Mouse (Mus musculus) heart, adult 2 months (tissue): Measurements from ENCODE around the gene Nfia. TPM values are rescaled to one million over a fixed set of nuclear protein-coding genes. Genes with fewer than 3 reads are reported as not detected.

Source experiments
- DNase-seq, 2 experiments: peaks; one replicate each; pipeline ENCODE4 v3.0.0; 2021
- H3K27ac ChIP-seq: fragments of 200-600 bp; 2 replicates; pipeline ENCODE4 v1.8.1; 2022
- H3K27me3 ChIP-seq: fragments of 200-500 bp; 2 replicates; pipeline ENCODE4 v1.6.1; 2012; ENCODE audit warnings: mild to moderate bottlenecking, low read length, inconsistent platforms, mixed read lengths; ENCODE audit not compliant: control insufficient read depth, insufficient read depth
- H3K36me3 ChIP-seq: fragments of 200-500 bp; 2 replicates; pipeline ENCODE4 v1.6.1; 2012; ENCODE audit warnings: low read length, inconsistent platforms; ENCODE audit not compliant: control insufficient read depth, insufficient read depth
- H3K4me1 ChIP-seq: fragments of 200-500 bp; 2 replicates; pipeline ENCODE4 v1.6.1; 2011; ENCODE audit warnings: low read length; ENCODE audit not compliant: control insufficient read depth, insufficient read depth
- H3K4me3 ChIP-seq: fragments of 200-600 bp; 2 replicates; pipeline ENCODE4 v1.8.1; 2022
- H3K79me2 ChIP-seq: fragments of 200-500 bp; replicated peaks from 2 replicates; pipeline ENCODE4 v1.6.1; 2012; ENCODE audit warnings: mild to moderate bottlenecking, inconsistent platforms, low read length, moderate library complexity, mixed read lengths; ENCODE audit not compliant: control insufficient read depth, insufficient read depth
- H3K9ac ChIP-seq: fragments of 200-500 bp; 2 replicates; pipeline ENCODE4 v1.6.1; 2012; ENCODE audit warnings: low read depth, mild to moderate bottlenecking, control low read depth, inconsistent platforms, low read length, mixed read lengths
- CTCF ChIP-seq: fragments of 200-600 bp; IDR thresholded peaks from 2 replicates; pipeline ENCODE4 v1.8.1; 2022; ENCODE audit warnings: antibody characterized with exemption, mild to moderate bottlenecking, moderate library complexity
- EP300 ChIP-seq: fragments of 200-500 bp; IDR thresholded peaks from 2 replicates; pipeline ENCODE4 v1.6.1; 2011; ENCODE audit warnings: low read depth, low read length, control low read depth; ENCODE audit not compliant: insufficient read depth
- POLR2A ChIP-seq: fragments of 200-500 bp; IDR thresholded peaks from 2 replicates; pipeline ENCODE4 v1.6.1; 2011; ENCODE audit warnings: mild to moderate bottlenecking, low read depth, low read length, control low read depth; ENCODE audit not compliant: insufficient read depth
- WGBS: fragments of 180-500 bp; shearing (Covaris S2); methylation state at CpG from one replicate; pipeline ENCODE4 v1.1.7; 2018; 5-methylcytosine and 5-hydroxymethylcytosine counted together
- intact Hi-C: fragments of 180-260 bp; cut with DNase I; formaldehyde crosslinking; loops from one replicate; pipeline ENCODE4 v1.15.1; 2025
- polyA plus RNA-seq: library from polyadenylated mRNA; depleted of rRNA; stranded (reverse); fragments of >200 nt; gene quantifications from 2 replicates; pipeline ENCODE4 v1.2.3, GENCODE M21; 2012
- total RNA-seq, 2 experiments: library from RNA; stranded (reverse); gene quantifications; 2 replicates each; pipeline ENCODE4 v1.2.3; 2021

Gene Nfia
- total and polyA plus RNA-seq, 3 experiments: 70.3 to 128 (median 126) TPM

- DNase-seq: peak; percentile 80
- peaks cover 14% of the 10 kb centered on the region for H3K36me3 ChIP-seq
- no peaks in the 10 kb centered on the region for H3K27me3 ChIP-seq
- intact Hi-C loops: loop anchor here (2.0 to 5.0 kb wide), 8 partner anchors 17 to 545 kb away; no protein-coding TSS in a partner anchor
- peak within 1 kb of the TSS; percentile 96 for H3K27ac ChIP-seq
- no peaks in the 10 kb centered on the region for H3K79me2 ChIP-seq
- TF ChIP-seq CTCF: no peak
- peak; percentile 65; the same call in 1 of the 2 replicates for TF ChIP-seq POLR2A
- TF ChIP-seq EP300: no peak
- H3K9ac ChIP-seq: peak within 1 kb of the TSS; percentile 100
- H3K4me3 ChIP-seq: peak within 1 kb of the TSS; percentile 86
- peaks cover 6% of the 10 kb centered on the region for H3K4me1 ChIP-seq
- WGBS: under 1% methylated on average over 37 of the region's 37 CpGs
Measured at GRCm38 (mm10) chr4:97777706-97778176, 5.2 kb downstream of the Nfia start, which contains the start of gene E130114P18Rik. E130114P18Rik (minus strand) TSS chr4:97778078.

- H3K27me3 ChIP-seq: no peaks in the 10 kb centered on the region
- H3K4me1 ChIP-seq: peaks cover 6% of the 10 kb centered on the region
- no peak for TF ChIP-seq EP300
- TF ChIP-seq CTCF: no peak
- TF ChIP-seq POLR2A: no peak
- H3K79me2 ChIP-seq: no peaks in the 10 kb centered on the region
- H3K36me3 ChIP-seq: peaks cover 14% of the 10 kb centered on the region
- peak overlapping the region; percentile 96 for H3K27ac ChIP-seq
- peak overlapping the region; percentile 100 for H3K9ac ChIP-seq
- intact Hi-C loops: loop anchor here (2.0 to 5.0 kb wide), 6 partner anchors 16 to 544 kb away; no protein-coding TSS in a partner anchor
- WGBS: under 1% methylated on average over 88 of the region's 94 CpGs
- H3K4me3 ChIP-seq: peak overlapping the region; percentile 86
- peak; percentile 72 to 78 for DNase-seq
Measured at GRCm38 (mm10) chr4:97778211-97779002, 5.9 kb downstream of the Nfia start.

- 5% methylated on average over 18 of the region's 18 CpGs for WGBS
- peaks cover 4% of the 10 kb centered on the region for H3K4me1 ChIP-seq
- peaks cover 17% of the 10 kb centered on the region for H3K36me3 ChIP-seq
- TF ChIP-seq POLR2A: no peak
- no peak for TF ChIP-seq CTCF
- no peak for TF ChIP-seq EP300
- no peaks in the 10 kb centered on the region for H3K27me3 ChIP-seq
- H3K27ac ChIP-seq: peak overlapping the region; percentile 96
- peak in 1 of 2 experiments; percentile 49 for DNase-seq
- intact Hi-C loops: loop anchor here (2.0 to 5.0 kb wide), 6 partner anchors 16 to 543 kb away; no protein-coding TSS in a partner anchor
- no peaks in the 10 kb centered on the region for H3K79me2 ChIP-seq
- H3K4me3 ChIP-seq: peak overlapping the region; percentile 86
- peak overlapping the region; percentile 100 for H3K9ac ChIP-seq
Measured at GRCm38 (mm10) chr4:97779003-97779930, 6.7 kb downstream of the Nfia start.

- H3K4me3 ChIP-seq: peak overlapping the region; percentile 86
- H3K4me1 ChIP-seq: no peaks in the 10 kb centered on the region; the same call in 1 of the 2 replicates
- H3K79me2 ChIP-seq: 0 out of 2 replicates have a peak, but pooled peaks cover 1% of the 10 kb centered on the region
- DNase-seq: peak; percentile 46 to 47
- H3K27ac ChIP-seq: peak overlapping the region; percentile 96
- peaks cover 20% of the 10 kb centered on the region for H3K36me3 ChIP-seq
- intact Hi-C loops: loop anchor here (10.0 kb wide), 1 partner anchor 1145 kb away; the partner anchor contains the start of gene Usp1
- TF ChIP-seq CTCF: no peak
- TF ChIP-seq EP300: no peak
- TF ChIP-seq POLR2A: no peak
- no peaks in the 10 kb centered on the region for H3K27me3 ChIP-seq
- H3K9ac ChIP-seq: peak overlapping the region; percentile 74
- WGBS: 16% methylated on average over 7 of the region's 7 CpGs
Measured at GRCm38 (mm10) chr4:97780024-97780423, 7.5 kb downstream of the Nfia start.

GRCm38 (mm10) chr4:97780666-97781435, 8.3 kb downstream of the Nfia start:
- H3K27me3 ChIP-seq: no peaks in the 10 kb centered on the region
- DNase-seq: no peak
- TF ChIP-seq POLR2A: no peak
- no peak for TF ChIP-seq EP300
- peaks cover 4% of the 10 kb centered on the region for H3K79me2 ChIP-seq
- peaks cover 28% of the 10 kb centered on the region for H3K36me3 ChIP-seq
- peak overlapping the region; percentile 86 for H3K4me3 ChIP-seq
- peak overlapping the region; percentile 96 for H3K27ac ChIP-seq
- H3K4me1 ChIP-seq: peaks cover 3% of the 10 kb centered on the region
- 41% methylated on average over 7 of the region's 7 CpGs for WGBS
- intact Hi-C loops: loop anchor here (10.0 kb wide), 1 partner anchor 1144 kb away; the partner anchor contains the start of gene Usp1
- no peak overlapping the region for H3K9ac ChIP-seq
